Mouse (Mus musculus): Measurements from ENCODE around the gene Gipr.

DNA sequence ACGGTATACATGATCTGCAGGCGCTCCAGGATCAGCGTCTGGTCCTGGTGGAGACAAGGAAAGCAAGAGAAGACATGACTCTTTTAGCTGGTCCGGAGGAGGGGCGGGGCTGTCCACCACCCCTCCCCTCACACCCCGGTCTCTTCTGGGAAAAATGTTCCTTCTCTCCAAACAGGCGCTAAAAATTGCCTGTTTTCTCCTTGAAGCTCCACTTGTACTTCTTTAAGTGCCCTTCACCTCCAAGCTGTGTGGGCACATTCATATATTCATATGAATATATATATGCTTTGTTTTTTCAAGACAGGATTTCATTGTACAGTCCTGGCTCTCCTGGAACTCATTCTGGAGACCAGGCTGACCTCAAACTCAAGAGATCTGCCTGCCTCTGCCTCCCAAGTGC, 3.0 kb downstream of the Gipr start:
- TF ChIP-seq CTCF (IDR thresholded peaks at IDR 0.05; ENCODE audit: low read depth, low read length) (no peak), POLR2A (IDR thresholded peaks at IDR 0.05; ENCODE audit: extremely low read depth, insufficient read depth, low read length) (no peak)

All from liver, adult 2 months (tissue).